ENCODE assay signal across 16 mouse cellular contexts in the genomic region with DNA sequence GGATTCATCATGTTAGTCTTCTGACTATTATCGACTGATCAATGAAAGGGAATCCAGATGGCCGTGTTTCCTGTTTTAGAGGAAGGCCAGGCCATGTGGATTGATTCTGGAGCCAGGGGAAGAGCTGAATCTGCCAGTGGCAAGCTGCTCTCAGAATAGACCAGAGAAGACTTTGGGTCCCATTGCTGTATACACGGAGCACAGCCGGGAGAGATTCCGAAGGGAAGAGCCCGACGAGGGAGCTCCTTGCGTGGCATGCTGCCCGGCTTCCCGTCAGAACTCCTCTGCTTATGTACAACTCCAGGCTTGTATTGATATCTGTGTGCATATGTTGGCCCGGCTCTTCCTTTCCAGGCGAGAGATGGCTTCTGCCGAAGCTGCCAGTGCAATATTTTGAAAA.
DNase-seq lines count a peak whose midpoint lies in the region; ATAC-seq and TF ChIP-seq lines count a peak whose summit lies in the region.
"Had no signal": no experiment of that assay in that cellular context is flagged by ENCODE, and none has a peak within 500 bp of the region (broad histone marks: within the 10 kb centered on the region; RNA-seq: fewer than 3 reads in every experiment).

No protein-coding gene starts in this region.

- no peak for ATAC-seq in liver, postnatal 0 days
- ATAC-seq: CD4-positive, CD25-positive, alpha-beta regulatory T cell, adult 4 months had no signal

- no peak overlapping the region for H3K9ac ChIP-seq in liver, postnatal 0 days (replicated peaks)
- H3K9ac ChIP-seq: heart, embryonic 15.5 days; hindbrain, embryonic 14.5 days; lung, embryonic 15.5 days had no signal

- H3K27me3 ChIP-seq in liver, postnatal 0 days (ENCODE audit: insufficient read depth, low read length) = no peaks in the 10 kb centered on the region
- H3K27me3 ChIP-seq: heart, embryonic 15.5 days; lung, embryonic 15.5 days; megakaryocyte, embryonic 14.5 days had no signal

- H3K36me3 ChIP-seq in liver, postnatal 0 days (replicated peaks; ENCODE audit: insufficient read depth, low read length) = no peaks in the 10 kb centered on the region
- H3K36me3 ChIP-seq: heart, embryonic 15.5 days; lung, embryonic 15.5 days had no signal

- no peak for TF ChIP-seq EP300 in liver, postnatal 0 days (IDR thresholded peaks at IDR 0.05; ENCODE audit: low read depth)

- no peaks in the 10 kb centered on the region for H3K9me3 ChIP-seq in liver, postnatal 0 days (ENCODE audit: low read length)
- H3K9me3 ChIP-seq: heart, embryonic 15.5 days; lung, embryonic 15.5 days; megakaryocyte, embryonic 14.5 days had no signal

- H3K4me1 ChIP-seq in liver, postnatal 0 days (ENCODE audit: insufficient read depth) = no peaks in the 10 kb centered on the region
- H3K4me1 ChIP-seq: heart, embryonic 15.5 days; lung, embryonic 15.5 days had no signal

- peak; percentile 21 to 24 for DNase-seq in left cerebral cortex, adult 2 months (ENCODE audit: extremely low spot score in 1 of 2, low spot score in 2 of 2)
- no peak for DNase-seq in left cerebral cortex, adult 11 months (ENCODE audit: low spot score)
- peak; percentile 13 to 31 for DNase-seq in layer of hippocampus, adult 18-20 months (ENCODE audit: low spot score in 2 of 2)
- DNase-seq in left cerebral cortex, postnatal 14 days (ENCODE audit: low spot score in 2 of 2) = peak; percentile 40 to 52
- no peak for DNase-seq in urinary bladder, postnatal 10 days (ENCODE audit: low spot score)
- no peak for DNase-seq in urinary bladder, postnatal 36 days (ENCODE audit: low spot score in 2 of 2)
- no peak for DNase-seq in liver, postnatal 0 days
- no peak for DNase-seq in kidney, adult 18-20 months
- DNase-seq: cerebellum, adult 2 months; gastrocnemius, postnatal 36 days; kidney, adult 2 months had no signal

- intact Hi-C loops in left cerebral cortex, adult 2 months (cut with DNase I) = no loop called here
- intact Hi-C loops in left cerebral cortex, postnatal 14 days (cut with DNase I) = no loop called here

- no peak overlapping the region for H3K4me3 ChIP-seq in left cerebral cortex, adult 2 months
- no peak overlapping the region for H3K4me3 ChIP-seq in liver, postnatal 0 days (ENCODE audit: low read depth, low read length)
- H3K4me3 ChIP-seq: heart, embryonic 15.5 days; lung, embryonic 15.5 days; megakaryocyte, embryonic 14.5 days had no signal

- no peak overlapping the region for H3K27ac ChIP-seq in left cerebral cortex, adult 2 months
- no peak overlapping the region for H3K27ac ChIP-seq in liver, postnatal 0 days (ENCODE audit: low read depth)
- H3K27ac ChIP-seq: heart, embryonic 15.5 days; hindbrain, embryonic 14.5 days; lung, embryonic 15.5 days had no signal

- TF ChIP-seq CTCF in left cerebral cortex, adult 2 months (IDR thresholded peaks at IDR 0.05) = no peak
- TF ChIP-seq CTCF in liver, postnatal 0 days (IDR thresholded peaks at IDR 0.05; ENCODE audit: low read depth) = no peak

- H3K4me2 ChIP-seq in liver, postnatal 0 days (ENCODE audit: low read depth, low read length) = no peak overlapping the region
- H3K4me2 ChIP-seq: heart, embryonic 15.5 days; hindbrain, embryonic 14.5 days; lung, embryonic 15.5 days had no signal

- WGBS in liver, postnatal 0 days (ENCODE audit: insufficient replicate concordance) = 87% methylated on average over 13 of the region's 13 CpGs

Comparison
In these comparisons a context has a peak if more than half of its experiments do, and no peak if none do; other contexts are left out.
1. DNase-seq: peak in left cerebral cortex, adult 2 months (2 of 2), layer of hippocampus, adult 18-20 months (2 of 2) and left cerebral cortex, postnatal 14 days (2 of 2); none in left cerebral cortex, adult 11 months (single experiment), urinary bladder, postnatal 10 days (single experiment), urinary bladder, postnatal 36 days (0 of 2), liver, postnatal 0 days (single experiment) and kidney, adult 18-20 months (single experiment).